Mouse (Mus musculus): ENCODE measurements around the gene Ptgs1. TPM values are rescaled to one million over a fixed set of nuclear protein-coding genes. Genes with fewer than 3 reads are reported as not detected.

The Ptgs1 gene
- polyA plus RNA-seq, 1 experiment from 2014 or later, result 3.6 TPM

GRCm38 (mm10) chr2:36201756-36202610 is 28.2 kb upstream of the Ptgs1 start:
- peaks cover 94% of the 10 kb centered on the region for H3K27me3 ChIP-seq (ENCODE audit: poor library complexity, severe bottlenecking)
- no peaks in the 10 kb centered on the region for H3K36me3 ChIP-seq (replicated peaks)
- H3K27ac ChIP-seq, result no peak overlapping the region
- WGBS, result 28% methylated on average over 18 of the region's 18 CpGs
- H3K4me1 ChIP-seq, result peaks cover 43% of the 10 kb centered on the region
- peak overlapping the region; percentile 55 for H3K4me3 ChIP-seq
- H3K9me3 ChIP-seq, result no peaks in the 10 kb centered on the region
- DNase-seq (ENCODE audit: extremely low spot score, low spot score), result no peak

GRCm38 (mm10) chr2:36202611-36202880 is 27.7 kb upstream of the Ptgs1 start:
- no peak for DNase-seq (ENCODE audit: extremely low spot score, low spot score)
- WGBS, result 15% methylated on average over 5 of the region's 5 CpGs
- Histone ChIP-seq H3K4me3 (peak overlapping the region; percentile 55), H3K27me3 (ENCODE audit: poor library complexity, severe bottlenecking) (peaks cover 94% of the 10 kb centered on the region), H3K36me3 (replicated peaks) (no peaks in the 10 kb centered on the region), H3K27ac (no peak overlapping the region), H3K4me1 (peaks cover 45% of the 10 kb centered on the region), H3K9me3 (no peaks in the 10 kb centered on the region)

GRCm38 (mm10) chr2:36203011-36203825 is 27.0 kb upstream of the Ptgs1 start:
- no peaks in the 10 kb centered on the region for H3K36me3 ChIP-seq (replicated peaks)
- peak; percentile 60 for DNase-seq (ENCODE audit: extremely low spot score, low spot score)
- peaks cover 39% of the 10 kb centered on the region for H3K4me1 ChIP-seq
- H3K27me3 ChIP-seq (ENCODE audit: poor library complexity, severe bottlenecking), result peaks cover 93% of the 10 kb centered on the region
- H3K9me3 ChIP-seq, result no peaks in the 10 kb centered on the region
- H3K4me3 ChIP-seq, result peak overlapping the region; percentile 55
- WGBS, result under 1% methylated on average over 39 of the region's 39 CpGs
- H3K27ac ChIP-seq, result 0 out of 2 replicates have a peak overlapping the region, but pooled peaks have one; percentile 40

- H3K9me3 ChIP-seq, result no peaks in the 10 kb centered on the region
- H3K4me1 ChIP-seq, result peaks cover 30% of the 10 kb centered on the region
- DNase-seq (ENCODE audit: extremely low spot score, low spot score), result no peak
- no peak overlapping the region for H3K4me3 ChIP-seq
- H3K36me3 ChIP-seq (replicated peaks), result no peaks in the 10 kb centered on the region
- H3K27me3 ChIP-seq (ENCODE audit: poor library complexity, severe bottlenecking), result peaks cover 93% of the 10 kb centered on the region
- 59% methylated on average over 4 of the region's 4 CpGs for WGBS
- no peak overlapping the region for H3K27ac ChIP-seq
These were observed 25.6 kb upstream of the Ptgs1 start for GRCm38 (mm10) chr2:36204595-36204994.

GRCm38 (mm10) chr2:36207071-36207470 is 23.2 kb upstream of the Ptgs1 start:
- DNase-seq (ENCODE audit: extremely low spot score, low spot score), result no peak

GRCm38 (mm10) chr2:36210796-36211195 is 19.4 kb upstream of the Ptgs1 start:
- Histone ChIP-seq H3K36me3 (replicated peaks) (no peaks in the 10 kb centered on the region), H3K4me3 (peak overlapping the region; percentile 40), H3K27ac (peak overlapping the region; percentile 58), H3K27me3 (ENCODE audit: poor library complexity, severe bottlenecking) (peaks cover 71% of the 10 kb centered on the region), H3K4me1 (peaks cover 42% of the 10 kb centered on the region), H3K9me3 (no peaks in the 10 kb centered on the region)
- DNase-seq (ENCODE audit: extremely low spot score, low spot score), result no peak
- 2% methylated on average over 34 of the region's 34 CpGs for WGBS

More at GRCm38 (mm10) chr2:36207071-36207470, 23.2 kb upstream of the Ptgs1 start:
- Histone ChIP-seq H3K36me3 (replicated peaks) (no peaks in the 10 kb centered on the region), H3K9me3 (no peaks in the 10 kb centered on the region), H3K27me3 (ENCODE audit: poor library complexity, severe bottlenecking) (peaks cover 93% of the 10 kb centered on the region), H3K4me3 (no peak overlapping the region), H3K4me1 (peaks cover 44% of the 10 kb centered on the region), H3K27ac (no peak overlapping the region)
- WGBS, result 49% methylated on average over 11 of the region's 11 CpGs

- H3K36me3 ChIP-seq (replicated peaks), result no peaks in the 10 kb centered on the region
- H3K27ac ChIP-seq, result 0 out of 2 replicates have a peak overlapping the region, but pooled peaks have one; percentile 44
- WGBS, result 10% methylated on average over 7 of the region's 7 CpGs
- H3K9me3 ChIP-seq, result no peaks in the 10 kb centered on the region
- DNase-seq (ENCODE audit: extremely low spot score, low spot score), result peak; percentile 58
- peaks cover 51% of the 10 kb centered on the region for H3K4me1 ChIP-seq
- peaks cover 66% of the 10 kb centered on the region for H3K27me3 ChIP-seq (ENCODE audit: poor library complexity, severe bottlenecking)
- no peak overlapping the region for H3K4me3 ChIP-seq
These were observed 18.4 kb upstream of the Ptgs1 start for GRCm38 (mm10) chr2:36211785-36212184.

- Histone ChIP-seq H3K4me3 (no peak overlapping the region), H3K27ac (peak overlapping the region; percentile 30; the same call in 1 of the 2 replicates), H3K4me1 (peaks cover 52% of the 10 kb centered on the region), H3K36me3 (replicated peaks) (no peaks in the 10 kb centered on the region), H3K27me3 (ENCODE audit: poor library complexity, severe bottlenecking) (peaks cover 55% of the 10 kb centered on the region), H3K9me3 (no peaks in the 10 kb centered on the region)
- no peak for DNase-seq (ENCODE audit: extremely low spot score, low spot score)
- 64% methylated on average over 7 of the region's 7 CpGs for WGBS
These were observed 17.1 kb upstream of the Ptgs1 start for GRCm38 (mm10) chr2:36213108-36213507.

GRCm38 (mm10) chr2:36214023-36214422 is 16.2 kb upstream of the Ptgs1 start:
- no peak overlapping the region for H3K27ac ChIP-seq
- 9% methylated on average over 8 of the region's 8 CpGs for WGBS

GRCm38 (mm10) chr2:36214425-36214824 is 15.8 kb upstream of the Ptgs1 start:
- Histone ChIP-seq H3K27me3 (ENCODE audit: poor library complexity, severe bottlenecking) (peaks cover 42% of the 10 kb centered on the region), H3K4me3 (no peak overlapping the region), H3K36me3 (replicated peaks) (no peaks in the 10 kb centered on the region), H3K4me1 (peaks cover 52% of the 10 kb centered on the region), H3K27ac (no peak overlapping the region), H3K9me3 (no peaks in the 10 kb centered on the region)
- no peak for DNase-seq (ENCODE audit: extremely low spot score, low spot score)
- WGBS, result 66% methylated on average over 5 of the region's 5 CpGs

More at GRCm38 (mm10) chr2:36214023-36214422, 16.2 kb upstream of the Ptgs1 start:
- Histone ChIP-seq H3K4me3 (no peak overlapping the region), H3K4me1 (peaks cover 52% of the 10 kb centered on the region), H3K27me3 (ENCODE audit: poor library complexity, severe bottlenecking) (peaks cover 46% of the 10 kb centered on the region), H3K9me3 (no peaks in the 10 kb centered on the region), H3K36me3 (replicated peaks) (no peaks in the 10 kb centered on the region)
- peak; percentile 85 for DNase-seq (ENCODE audit: extremely low spot score, low spot score)

GRCm38 (mm10) chr2:36215203-36215739 is 15.0 kb upstream of the Ptgs1 start:
- Histone ChIP-seq H3K36me3 (replicated peaks) (no peaks in the 10 kb centered on the region), H3K27me3 (ENCODE audit: poor library complexity, severe bottlenecking) (peaks cover 33% of the 10 kb centered on the region), H3K4me1 (peaks cover 52% of the 10 kb centered on the region), H3K4me3 (no peak overlapping the region), H3K27ac (no peak overlapping the region), H3K9me3 (no peaks in the 10 kb centered on the region)
- DNase-seq (ENCODE audit: extremely low spot score, low spot score), result no peak
- 87% methylated on average over 5 of the region's 5 CpGs for WGBS

GRCm38 (mm10) chr2:36216546-36216945 is 13.7 kb upstream of the Ptgs1 start:
- Histone ChIP-seq H3K9me3 (no peaks in the 10 kb centered on the region), H3K4me3 (no peak overlapping the region), H3K36me3 (replicated peaks) (no peaks in the 10 kb centered on the region), H3K4me1 (peaks cover 40% of the 10 kb centered on the region), H3K27ac (peak overlapping the region; percentile 40; the same call in 1 of the 2 replicates), H3K27me3 (ENCODE audit: poor library complexity, severe bottlenecking) (peaks cover 20% of the 10 kb centered on the region)
- no peak for DNase-seq (ENCODE audit: extremely low spot score, low spot score)

Measured in forebrain, embryonic 10.5 days (tissue).